Mouse (Mus musculus) A20 (cell line): ENCODE results near the gene Bloc1s3.

Source experiments
- DNase-seq: peaks from one replicate; pipeline ENCODE4 v3.0.0-alpha.2; 2011; ENCODE audit warnings: low read depth, low spot score

Gene Bloc1s3

DNA sequence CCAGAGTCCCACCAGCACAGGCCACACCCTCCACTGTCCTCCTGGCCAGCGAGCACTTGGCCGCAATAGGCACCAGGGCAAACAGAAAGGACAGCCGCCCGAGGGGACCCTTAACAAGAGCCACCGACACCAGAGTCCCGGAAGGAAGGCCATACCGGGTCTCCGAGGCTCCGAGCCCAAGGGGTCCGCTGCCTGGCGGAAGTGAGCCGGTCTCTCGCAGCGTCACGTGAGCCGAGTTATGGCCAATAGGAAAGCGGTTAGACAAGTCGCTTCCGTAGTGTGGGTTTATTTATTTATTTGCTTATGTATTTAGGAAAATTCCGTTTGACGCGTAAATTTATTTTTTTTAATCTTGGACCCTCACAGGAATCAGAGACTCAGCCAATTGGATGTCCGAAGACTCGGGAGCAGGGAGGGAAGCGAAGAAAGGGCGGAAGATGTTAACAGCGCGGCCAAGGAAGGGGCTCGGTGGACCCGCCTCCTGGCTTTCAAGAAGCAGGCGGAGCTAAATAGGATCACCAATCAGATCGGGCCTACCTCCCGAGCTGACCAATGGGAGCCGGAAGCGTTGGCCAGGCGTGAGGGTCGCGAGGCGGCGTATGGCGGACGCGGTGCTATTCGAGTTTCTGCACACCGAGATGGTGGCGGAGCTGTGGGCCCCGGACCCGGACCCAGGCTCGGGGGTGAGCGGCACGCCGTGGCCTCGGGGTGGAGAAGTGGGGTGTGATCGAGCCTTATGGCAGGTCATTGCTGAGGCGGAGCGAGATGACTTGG is at the start of gene Bloc1s3, which contains the start of gene Trappc6a:
Bloc1s3 (minus strand) TSS at position 218 of the 774 bp plus-strand sequence.
Trappc6a (plus strand) TSS at position 246 of the 774 bp plus-strand sequence.
- DNase-seq: peak; percentile 98

- no peak for DNase-seq
These were observed 48.9 kb upstream of the Bloc1s3 start for GRCm38 (mm10) chr7:19557086-19557485.

DNA sequence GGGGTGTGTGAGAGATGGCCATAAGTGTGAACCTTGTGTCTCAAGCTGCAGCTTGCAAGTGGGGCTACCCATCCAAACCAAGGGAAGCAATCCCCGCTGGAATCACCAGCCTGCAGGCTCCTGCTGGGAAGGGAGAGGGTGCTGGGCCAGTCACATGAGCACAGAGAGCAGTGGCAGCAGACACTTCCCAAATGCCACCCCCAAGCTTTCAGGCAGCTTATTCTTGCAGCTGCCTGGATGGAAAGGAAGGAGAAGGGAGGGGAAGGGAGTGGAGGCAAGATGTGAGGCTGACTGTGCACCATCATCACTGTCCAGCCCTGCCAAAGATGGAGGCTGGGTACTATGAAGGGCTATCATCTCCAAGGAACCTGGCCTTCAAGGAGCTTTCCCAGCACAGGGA is 46.0 kb upstream of the Bloc1s3 start:
- DNase-seq: no peak

DNA sequence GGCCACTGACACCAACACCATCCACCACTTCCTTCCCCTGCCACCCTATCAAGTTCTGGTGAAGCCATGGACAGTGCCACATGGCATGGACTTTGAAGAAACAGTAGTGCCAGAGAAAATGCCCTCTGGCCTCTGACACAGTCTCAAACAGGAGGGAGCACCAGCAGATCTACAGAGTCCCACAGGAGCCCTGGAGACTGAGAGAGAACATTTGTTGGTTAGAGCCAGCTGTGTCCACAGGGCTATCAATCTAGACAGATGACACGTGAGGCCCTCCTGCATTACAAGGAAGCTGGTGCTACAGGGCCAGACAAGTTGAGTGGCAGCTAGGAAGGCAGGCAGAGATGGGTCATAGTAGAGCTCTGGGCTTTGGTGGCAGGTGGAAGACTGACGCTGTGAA is 44.3 kb upstream of the Bloc1s3 start:
- DNase-seq: no peak

GRCm38 (mm10) chr7:19551634-19552033 is 43.5 kb upstream of the Bloc1s3 start:
- no peak for DNase-seq

- DNase-seq: no peak
These were observed 41.2 kb upstream of the Bloc1s3 start for GRCm38 (mm10) chr7:19549394-19549793.

DNA sequence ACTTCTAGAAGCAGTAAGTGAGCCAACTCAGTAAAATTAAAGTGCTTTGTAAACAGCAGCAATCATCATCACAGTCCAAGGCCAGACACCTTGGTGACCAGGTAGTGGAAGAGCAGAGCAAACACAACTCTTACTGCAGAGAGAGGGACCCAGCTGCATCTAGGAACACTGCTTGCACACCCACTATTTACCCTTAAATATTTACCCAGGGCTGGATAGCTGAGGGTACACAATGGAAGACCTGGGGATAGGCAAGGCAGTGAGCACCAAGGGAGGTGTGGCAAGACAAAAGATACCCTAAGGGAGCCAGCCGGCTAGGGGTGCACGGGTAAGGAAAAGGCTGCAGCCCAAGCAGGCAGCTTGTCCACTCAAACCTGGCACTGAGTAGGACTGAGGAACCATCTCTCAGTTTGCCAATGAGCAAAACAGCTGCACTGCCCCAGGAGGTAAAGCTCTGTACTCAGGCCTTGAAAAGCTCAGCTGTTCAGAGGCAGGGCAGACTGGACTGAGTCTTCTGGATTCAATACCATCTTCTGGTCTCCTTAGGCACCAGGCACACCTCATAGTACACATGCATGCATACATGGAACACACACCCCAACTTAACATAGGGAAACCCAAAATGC is 39.3 kb upstream of the Bloc1s3 start:
- DNase-seq: no peak

GRCm38 (mm10) chr7:19546007-19546406 is 37.8 kb upstream of the Bloc1s3 start:
- no peak for DNase-seq

- DNase-seq: peak; percentile 77
These were observed 35.4 kb upstream of the Bloc1s3 start for GRCm38 (mm10) chr7:19543584-19543983.

DNA sequence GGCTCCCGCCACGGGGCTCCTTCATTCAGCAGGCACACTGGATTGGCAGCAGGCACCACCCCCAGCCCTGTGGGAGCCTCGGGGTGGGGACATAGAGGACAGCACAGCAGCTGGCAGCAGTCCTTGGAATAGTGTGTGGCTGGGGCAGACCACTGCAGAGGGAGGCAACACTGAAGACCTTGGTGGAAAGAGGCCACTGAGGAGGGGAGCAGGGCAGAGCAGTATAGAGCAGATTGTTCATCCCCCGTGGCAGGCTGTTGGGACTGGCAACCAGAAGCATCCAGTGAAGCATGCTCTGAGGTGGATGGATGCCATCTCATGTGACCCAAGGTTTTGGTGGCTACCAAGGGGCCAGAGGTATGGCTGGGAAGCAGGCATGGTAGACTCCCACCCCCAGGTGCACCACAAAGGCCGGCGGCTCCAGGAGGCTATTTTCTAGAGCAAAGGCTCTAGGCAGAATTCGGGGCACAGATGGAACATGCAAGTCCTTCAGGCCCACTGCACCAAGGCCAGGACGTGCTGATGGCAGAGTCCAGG is 34.1 kb upstream of the Bloc1s3 start:
- DNase-seq: no peak

GRCm38 (mm10) chr7:19541681-19542154 is 33.6 kb upstream of the Bloc1s3 start:
- DNase-seq: no peak

- DNase-seq: no peak
These were observed 32.8 kb upstream of the Bloc1s3 start for GRCm38 (mm10) chr7:19540771-19541566.

DNA sequence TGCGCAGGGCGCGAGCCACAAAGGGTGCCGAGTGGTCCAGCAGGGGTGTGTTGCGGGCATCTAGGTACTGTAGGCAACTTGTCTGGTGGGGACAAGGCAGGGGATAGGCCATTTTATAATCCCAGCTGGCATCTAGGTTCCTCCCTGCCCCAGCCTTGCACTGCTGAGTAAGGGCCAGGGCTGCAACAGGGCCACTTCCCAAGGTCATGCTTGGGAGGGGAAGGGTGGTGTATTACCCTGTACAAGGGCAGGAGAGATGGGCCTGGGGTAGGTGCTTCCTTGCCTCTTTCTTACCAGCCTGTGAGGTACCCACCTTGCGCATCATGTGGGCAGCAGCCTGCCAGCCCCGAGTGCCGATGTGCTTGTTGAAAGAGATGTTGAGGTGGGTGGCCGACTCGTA is 26.5 kb upstream of the Bloc1s3 start:
- DNase-seq: no peak

GRCm38 (mm10) chr7:19532240-19532639 is 24.1 kb upstream of the Bloc1s3 start:
- no peak for DNase-seq

- DNase-seq: no peak
These were observed 22.9 kb upstream of the Bloc1s3 start for GRCm38 (mm10) chr7:19531077-19531476.

DNA sequence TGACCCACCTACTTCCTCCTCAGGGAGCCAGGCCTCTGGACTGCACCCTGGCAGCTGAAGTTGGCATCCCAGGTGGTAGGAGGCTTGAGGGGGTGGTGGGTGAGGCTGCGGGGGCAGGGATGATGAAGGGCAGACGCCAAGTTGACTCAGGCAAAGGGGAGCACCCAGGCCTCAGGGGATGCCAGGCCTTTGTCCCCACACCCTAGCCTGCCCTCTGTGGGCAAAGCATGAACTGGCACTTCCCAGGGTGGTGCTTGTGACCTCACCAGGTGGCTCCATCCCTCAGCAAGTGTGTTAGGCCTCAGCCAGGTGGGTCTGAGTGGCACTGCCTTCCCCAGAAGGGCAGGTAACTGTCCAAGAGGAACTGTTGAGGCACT is 16.9 kb upstream of the Bloc1s3 start:
- DNase-seq: no peak

- no peak for DNase-seq
These were observed 16.4 kb upstream of the Bloc1s3 start for GRCm38 (mm10) chr7:19524420-19525104.

DNA sequence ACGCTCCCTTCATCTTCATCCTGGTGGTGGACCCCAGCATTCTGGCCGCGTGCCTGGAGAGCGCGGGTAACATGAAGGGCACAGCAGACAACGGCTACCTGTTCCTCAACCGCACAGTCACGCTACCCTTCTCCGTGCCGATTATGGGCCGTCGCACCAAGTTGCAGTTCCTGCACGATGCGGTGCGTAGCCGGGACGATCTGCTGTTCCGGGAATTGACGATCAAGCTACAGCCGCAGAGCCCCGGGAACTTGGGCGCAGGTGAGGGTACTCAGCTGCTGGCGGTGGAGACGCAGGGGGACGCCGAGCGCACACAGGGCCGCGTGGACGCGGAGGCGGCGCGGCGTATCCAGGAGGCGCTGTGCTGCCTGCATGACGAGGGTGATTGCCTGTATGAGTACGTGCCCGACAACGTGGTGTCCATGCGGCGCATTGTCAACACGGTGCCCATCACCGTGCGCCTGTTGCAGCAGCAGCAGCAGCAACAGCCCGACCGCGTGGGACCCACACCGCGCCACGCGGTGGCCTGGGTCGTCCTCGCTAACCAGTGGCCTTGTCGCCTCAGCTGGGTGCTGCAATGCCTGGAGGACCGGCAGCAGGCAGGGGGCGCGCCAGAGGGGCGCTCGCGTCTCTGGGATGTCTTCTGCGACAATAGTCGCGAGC is 15.7 kb upstream of the Bloc1s3 start:
- no peak for DNase-seq

GRCm38 (mm10) chr7:19523017-19523756 is 15.0 kb upstream of the Bloc1s3 start:
- no peak for DNase-seq

GRCm38 (mm10) chr7:19520032-19520431 is 11.9 kb upstream of the Bloc1s3 start:
- no peak for DNase-seq
